Mouse (Mus musculus): ENCODE measurements at regions not wholly inside any gene's neighbourhood (a gene's known extent, or its start where the extent isn't known, plus 50 kb on each side); places are given as distances from the start of the nearest gene placed in this dataset.

- TF ChIP-seq POLR2A (IDR thresholded peaks at IDR 0.05; ENCODE audit: control insufficient read depth, low read depth, low read length), result no peak
- no peak for TF ChIP-seq CTCF (IDR thresholded peaks at IDR 0.05; ENCODE audit: control insufficient read depth, insufficient read depth, insufficient replicate concordance, low read depth, low read length)
Observed at GRCm38 (mm10) chr6:98872334-98872733, 529.8 kb upstream of the Gm765 start.

GRCm38 (mm10) chr6:98869772-98870171, 527.2 kb upstream of the Gm765 start:
- Histone ChIP-seq H3K4me1 (ENCODE audit: control insufficient read depth, insufficient read depth, low read length) (no peaks in the 10 kb centered on the region), H3K27me3 (ENCODE audit: control insufficient read depth, insufficient read depth, low read length) (no peaks in the 10 kb centered on the region), H3K4me3 (ENCODE audit: control insufficient read depth, low read depth, low read length) (no peak overlapping the region), H3K27ac (ENCODE audit: control insufficient read depth, insufficient read depth, low read depth, low read length) (no peak overlapping the region), H3K36me3 (ENCODE audit: control insufficient read depth, insufficient read depth, low read length) (no peaks in the 10 kb centered on the region)
- TF ChIP-seq CTCF (IDR thresholded peaks at IDR 0.05; ENCODE audit: control insufficient read depth, insufficient read depth, insufficient replicate concordance, low read depth, low read length) (no peak), POLR2A (IDR thresholded peaks at IDR 0.05; ENCODE audit: control insufficient read depth, low read depth, low read length) (no peak)

More at GRCm38 (mm10) chr6:98872334-98872733, 529.8 kb upstream of the Gm765 start:
- Histone ChIP-seq H3K27me3 (ENCODE audit: control insufficient read depth, insufficient read depth, low read length) (no peaks in the 10 kb centered on the region), H3K27ac (ENCODE audit: control insufficient read depth, insufficient read depth, low read depth, low read length) (no peak overlapping the region), H3K4me3 (ENCODE audit: control insufficient read depth, low read depth, low read length) (no peak overlapping the region), H3K36me3 (ENCODE audit: control insufficient read depth, insufficient read depth, low read length) (no peaks in the 10 kb centered on the region), H3K4me1 (ENCODE audit: control insufficient read depth, insufficient read depth, low read length) (no peaks in the 10 kb centered on the region)

DNA sequence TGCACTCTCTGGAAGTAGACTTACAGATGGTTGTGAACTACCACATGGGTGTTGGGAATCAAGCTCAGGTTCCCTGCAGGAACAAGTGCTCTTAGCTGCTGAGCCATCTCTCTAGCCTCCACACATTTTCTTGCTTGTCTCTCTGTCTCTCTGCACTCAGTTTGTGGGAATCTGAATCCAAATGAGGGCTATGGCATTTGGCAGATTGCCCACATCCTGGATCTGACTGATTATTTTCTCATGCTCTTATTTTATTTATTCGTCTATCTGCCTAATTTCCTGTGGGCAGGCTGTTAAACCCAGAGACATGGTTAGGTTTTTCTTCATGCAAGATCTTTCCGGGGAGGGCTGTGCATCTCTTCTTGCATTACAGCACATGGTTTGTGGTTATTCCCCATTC, 521.8 kb upstream of the Gm765 start:
- Histone ChIP-seq H3K4me3 (ENCODE audit: control insufficient read depth, low read depth, low read length) (no peak overlapping the region), H3K27ac (ENCODE audit: control insufficient read depth, insufficient read depth, low read depth, low read length) (no peak overlapping the region), H3K4me1 (ENCODE audit: control insufficient read depth, insufficient read depth, low read length) (no peaks in the 10 kb centered on the region; the same call in 1 of the 2 replicates), H3K27me3 (ENCODE audit: control insufficient read depth, insufficient read depth, low read length) (no peaks in the 10 kb centered on the region), H3K36me3 (ENCODE audit: control insufficient read depth, insufficient read depth, low read length) (no peaks in the 10 kb centered on the region)
- TF ChIP-seq POLR2A (IDR thresholded peaks at IDR 0.05; ENCODE audit: control insufficient read depth, low read depth, low read length), result no peak
- TF ChIP-seq CTCF (IDR thresholded peaks at IDR 0.05; ENCODE audit: control insufficient read depth, insufficient read depth, insufficient replicate concordance, low read depth, low read length), result no peak

DNA sequence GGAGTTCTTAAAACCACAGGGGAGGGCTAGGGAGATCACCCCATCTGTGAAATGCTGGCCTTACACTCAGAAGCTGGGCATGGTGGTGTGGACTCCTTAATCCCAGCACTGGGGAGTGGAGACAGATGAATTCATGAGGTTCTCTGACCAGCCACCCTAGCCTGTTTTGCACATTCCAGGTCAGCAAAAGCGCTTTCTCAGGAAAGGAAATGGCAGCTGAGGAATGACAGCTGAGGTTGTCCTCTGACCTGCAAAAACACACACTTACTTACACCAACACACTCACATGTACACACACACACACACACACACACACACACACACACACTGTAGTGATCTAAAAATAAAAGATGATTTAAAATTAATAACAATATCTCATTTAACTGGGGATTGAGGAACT, 513.4 kb upstream of the Gm765 start:
- Histone ChIP-seq H3K27ac (ENCODE audit: control insufficient read depth, insufficient read depth, low read depth, low read length) (no peak overlapping the region), H3K27me3 (ENCODE audit: control insufficient read depth, insufficient read depth, low read length) (no peaks in the 10 kb centered on the region), H3K4me3 (ENCODE audit: control insufficient read depth, low read depth, low read length) (no peak overlapping the region), H3K36me3 (ENCODE audit: control insufficient read depth, insufficient read depth, low read length) (no peaks in the 10 kb centered on the region), H3K4me1 (ENCODE audit: control insufficient read depth, insufficient read depth, low read length) (no peaks in the 10 kb centered on the region; the same call in 1 of the 2 replicates)
- no peak for TF ChIP-seq POLR2A (IDR thresholded peaks at IDR 0.05; ENCODE audit: control insufficient read depth, low read depth, low read length)
- no peak for TF ChIP-seq CTCF (IDR thresholded peaks at IDR 0.05; ENCODE audit: control insufficient read depth, insufficient read depth, insufficient replicate concordance, low read depth, low read length)

DNA sequence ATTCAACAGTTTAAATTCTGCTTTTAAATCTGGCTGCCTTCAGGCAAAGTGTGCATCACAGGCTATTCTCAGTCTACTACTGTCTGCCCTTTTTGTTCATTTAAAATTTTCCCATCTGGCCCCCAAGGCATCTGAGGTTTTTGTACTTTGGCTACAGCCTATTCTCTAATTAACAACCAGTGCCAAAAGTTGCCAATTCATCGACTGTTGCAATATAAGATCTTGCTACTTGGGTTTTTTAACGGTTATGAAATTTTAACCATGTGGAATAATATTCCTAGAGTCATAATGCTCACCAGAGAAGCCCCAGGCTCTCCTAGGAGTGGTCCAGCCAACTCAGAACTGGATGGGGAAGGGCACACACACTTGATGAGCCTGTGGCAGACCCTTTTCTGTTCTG, 508.4 kb upstream of the Gm765 start:
- H3K27me3 ChIP-seq (ENCODE audit: control insufficient read depth, insufficient read depth, low read length), result no peaks in the 10 kb centered on the region
- H3K4me3 ChIP-seq (ENCODE audit: control insufficient read depth, low read depth, low read length), result no peak overlapping the region
- TF ChIP-seq POLR2A (IDR thresholded peaks at IDR 0.05; ENCODE audit: control insufficient read depth, low read depth, low read length) (no peak), CTCF (IDR thresholded peaks at IDR 0.05; ENCODE audit: control insufficient read depth, insufficient read depth, insufficient replicate concordance, low read depth, low read length) (no peak)
- H3K27ac ChIP-seq (ENCODE audit: control insufficient read depth, insufficient read depth, low read depth, low read length), result no peak overlapping the region
- no peaks in the 10 kb centered on the region for H3K4me1 ChIP-seq (ENCODE audit: control insufficient read depth, insufficient read depth, low read length)
- H3K36me3 ChIP-seq (ENCODE audit: control insufficient read depth, insufficient read depth, low read length), result no peaks in the 10 kb centered on the region

GRCm38 (mm10) chr6:98848835-98849234, 506.3 kb upstream of the Gm765 start:
- Histone ChIP-seq H3K36me3 (ENCODE audit: control insufficient read depth, insufficient read depth, low read length) (no peaks in the 10 kb centered on the region), H3K27me3 (ENCODE audit: control insufficient read depth, insufficient read depth, low read length) (no peaks in the 10 kb centered on the region), H3K4me1 (ENCODE audit: control insufficient read depth, insufficient read depth, low read length) (no peaks in the 10 kb centered on the region), H3K4me3 (ENCODE audit: control insufficient read depth, low read depth, low read length) (no peak overlapping the region), H3K27ac (ENCODE audit: control insufficient read depth, insufficient read depth, low read depth, low read length) (no peak overlapping the region)
- TF ChIP-seq CTCF (IDR thresholded peaks at IDR 0.05; ENCODE audit: control insufficient read depth, insufficient read depth, insufficient replicate concordance, low read depth, low read length) (no peak), POLR2A (IDR thresholded peaks at IDR 0.05; ENCODE audit: control insufficient read depth, low read depth, low read length) (no peak)

- no peak overlapping the region for H3K27ac ChIP-seq (ENCODE audit: control insufficient read depth, insufficient read depth, low read depth, low read length)
- no peaks in the 10 kb centered on the region for H3K27me3 ChIP-seq (ENCODE audit: control insufficient read depth, insufficient read depth, low read length)
- H3K36me3 ChIP-seq (ENCODE audit: control insufficient read depth, insufficient read depth, low read length), result no peaks in the 10 kb centered on the region
- no peak for TF ChIP-seq POLR2A (IDR thresholded peaks at IDR 0.05; ENCODE audit: control insufficient read depth, low read depth, low read length)
- no peak overlapping the region for H3K4me3 ChIP-seq (ENCODE audit: control insufficient read depth, low read depth, low read length)
- H3K4me1 ChIP-seq (ENCODE audit: control insufficient read depth, insufficient read depth, low read length), result no peaks in the 10 kb centered on the region
Observed at GRCm38 (mm10) chr6:98846001-98846695, 503.6 kb upstream of the Gm765 start.

All from testis, adult 2 months (tissue).